Comparison of ENCODE assay signal across 11 mouse cellular contexts in the genomic region with DNA sequence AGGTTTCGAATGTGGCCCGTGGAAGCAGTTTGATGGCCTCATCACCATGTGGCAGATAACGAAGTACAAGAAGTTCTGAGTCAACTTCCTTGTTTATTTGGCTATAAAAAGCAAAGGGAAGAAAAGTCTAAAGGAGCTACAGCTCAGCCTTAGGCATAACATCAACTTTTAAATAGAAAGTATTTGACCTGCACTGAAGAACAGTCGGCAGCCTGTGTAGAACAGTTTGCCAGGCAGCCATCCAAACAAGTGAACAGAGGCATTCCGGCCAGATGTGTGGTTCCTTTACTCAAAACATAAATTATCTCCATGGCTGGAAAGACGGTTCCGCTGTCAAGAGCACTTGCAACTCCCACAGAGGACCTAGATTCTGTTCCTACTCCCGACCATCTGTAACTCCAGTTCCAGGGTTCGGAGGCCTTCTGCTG.
DNase-seq lines count a peak whose midpoint lies in the region; ATAC-seq lines count a peak whose summit lies in the region.
"Had no signal": no experiment of that assay in that cellular context is flagged by ENCODE, and none has a peak within 500 bp of the region (broad histone marks: within the 10 kb centered on the region; RNA-seq: fewer than 3 reads in every experiment).

No protein-coding gene starts in this region.

- peak overlapping the region; percentile 21; the same call in 1 of the 2 replicates for H3K27ac ChIP-seq in stomach, embryonic 16.5 days (ENCODE audit: low read length)
- H3K27ac ChIP-seq in intestine, embryonic 16.5 days (ENCODE audit: low read length) = no peak overlapping the region
- H3K27ac ChIP-seq: forebrain, embryonic 13.5 days; neural tube, embryonic 12.5 days had no signal

- no peak overlapping the region for H3K4me2 ChIP-seq in stomach, embryonic 16.5 days (ENCODE audit: low read depth, low read length)
- no peak overlapping the region for H3K4me2 ChIP-seq in intestine, embryonic 16.5 days (ENCODE audit: low read depth, low read length)
- H3K4me2 ChIP-seq: forebrain, embryonic 13.5 days; neural tube, embryonic 12.5 days had no signal

- H3K4me3 ChIP-seq in stomach, embryonic 16.5 days (replicated peaks; ENCODE audit: low read length) = no peak overlapping the region
- H3K4me3 ChIP-seq in intestine, embryonic 16.5 days (ENCODE audit: low read length) = no peak overlapping the region
- H3K4me3 ChIP-seq: forebrain, embryonic 13.5 days; neural tube, embryonic 12.5 days had no signal

- 46% methylated on average over 9 of the region's 9 CpGs for WGBS in stomach, embryonic 16.5 days
- WGBS in intestine, embryonic 16.5 days = 49% methylated on average over 9 of the region's 9 CpGs

- ATAC-seq in stomach, embryonic 16.5 days (ENCODE audit: insufficient read depth, low FRiP score) = no peak
- ATAC-seq in intestine, embryonic 16.5 days = no peak
- ATAC-seq: forebrain, embryonic 13.5 days had no signal

- H3K4me1 ChIP-seq in stomach, embryonic 16.5 days (ENCODE audit: control insufficient read depth, insufficient read depth, low read length) = peaks cover 9% of the 10 kb centered on the region; the same call in 1 of the 2 replicates
- no peaks in the 10 kb centered on the region for H3K4me1 ChIP-seq in intestine, embryonic 16.5 days (ENCODE audit: control insufficient read depth, insufficient read depth, low read length)

- H3K27me3 ChIP-seq in stomach, embryonic 16.5 days (ENCODE audit: control insufficient read depth, insufficient read depth, low read length) = no peaks in the 10 kb centered on the region
- H3K27me3 ChIP-seq in intestine, embryonic 16.5 days (replicated peaks; ENCODE audit: control insufficient read depth, insufficient read depth, low read length) = no peaks in the 10 kb centered on the region
- H3K27me3 ChIP-seq: forebrain, embryonic 13.5 days; neural tube, embryonic 12.5 days had no signal

- no peaks in the 10 kb centered on the region for H3K36me3 ChIP-seq in stomach, embryonic 16.5 days (ENCODE audit: control insufficient read depth, insufficient read depth, low read length)
- H3K36me3 ChIP-seq in intestine, embryonic 16.5 days (ENCODE audit: control insufficient read depth, insufficient read depth, low read length) = no peaks in the 10 kb centered on the region
- H3K36me3 ChIP-seq: neural tube, embryonic 12.5 days had no signal

- no peak overlapping the region for H3K9ac ChIP-seq in stomach, embryonic 16.5 days (ENCODE audit: low read length)
- H3K9ac ChIP-seq in intestine, embryonic 16.5 days (ENCODE audit: low read depth, low read length) = no peak overlapping the region
- H3K9ac ChIP-seq: forebrain, embryonic 13.5 days; neural tube, embryonic 12.5 days had no signal

- peak; percentile 32 for DNase-seq in gastrocnemius, adult 18-20 months (ENCODE audit: low spot score)
- no peak for DNase-seq in gastrocnemius, adult 8-10 months (ENCODE audit: low spot score in 2 of 2)
- DNase-seq in right cerebral cortex, adult 18-20 months = peak; percentile 26
- DNase-seq in right cerebral cortex, postnatal 14 days = no peak
- DNase-seq in layer of hippocampus, adult 9-11 months = peak; percentile 37
- no peak for DNase-seq in thymus, postnatal 0 days (ENCODE audit: low spot score)
- DNase-seq: thymus, adult 18-20 months had no signal

- no peaks in the 10 kb centered on the region for H3K9me3 ChIP-seq in stomach, embryonic 16.5 days (replicated peaks; ENCODE audit: control insufficient read depth, low read length)
- H3K9me3 ChIP-seq in intestine, embryonic 16.5 days (ENCODE audit: control insufficient read depth, low read length) = no peaks in the 10 kb centered on the region
- H3K9me3 ChIP-seq: forebrain, embryonic 13.5 days; neural tube, embryonic 12.5 days had no signal

Comparison
In these comparisons a context has a peak if more than half of its experiments do, and no peak if none do; other contexts are left out.
1. DNase-seq: peak in gastrocnemius, adult 18-20 months (single experiment), right cerebral cortex, adult 18-20 months (single experiment) and layer of hippocampus, adult 9-11 months (single experiment); none in gastrocnemius, adult 8-10 months (0 of 2), right cerebral cortex, postnatal 14 days (single experiment) and thymus, postnatal 0 days (single experiment).